Mouse (Mus musculus) hindbrain, embryonic 13.5 days (tissue): ENCODE measurements around the gene Ptpn18. TPM values are rescaled to one million over a fixed set of nuclear protein-coding genes. Genes with fewer than 3 reads are reported as not detected.

Experiments
- ATAC-seq: fragments of 200-750 bp; cut with Nextera tagmentation; 2 replicates; pipeline ENCODE4 v1.8.0; 2017; ENCODE audit warnings: moderate TSS enrichment; ENCODE audit not compliant: low FRiP score
- H3K27ac ChIP-seq: fragments of 300-500 bp; sonication (generic); 2 replicates; pipeline ENCODE4 v1.5.1; 2015; ENCODE audit warnings: inconsistent platforms, mild to moderate bottlenecking, moderate library complexity
- H3K27me3 ChIP-seq: fragments of 300-500 bp; sonication (generic); 2 replicates; pipeline ENCODE4 v1.6.1; 2015; ENCODE audit warnings: mild to moderate bottlenecking, inconsistent platforms
- H3K36me3 ChIP-seq: fragments of 300-500 bp; sonication (generic); 2 replicates; pipeline ENCODE4 v1.6.1; 2015; ENCODE audit warnings: mild to moderate bottlenecking, inconsistent platforms
- H3K4me1 ChIP-seq: fragments of 300-500 bp; sonication (generic); replicated peaks from 2 replicates; pipeline ENCODE4 v1.6.1; 2015; ENCODE audit warnings: inconsistent platforms
- H3K4me2 ChIP-seq: fragments of 300-500 bp; sonication (generic); 2 replicates; pipeline ENCODE4 v1.6.1; 2015; ENCODE audit warnings: inconsistent platforms, mild to moderate bottlenecking, moderate library complexity
- H3K4me3 ChIP-seq: fragments of 300-500 bp; sonication (generic); 2 replicates; pipeline ENCODE4 v1.5.1; 2015; ENCODE audit warnings: mild to moderate bottlenecking, inconsistent platforms
- H3K9ac ChIP-seq: fragments of 300-500 bp; sonication (generic); 2 replicates; pipeline ENCODE4 v1.6.1; 2015; ENCODE audit warnings: mild to moderate bottlenecking, inconsistent platforms
- H3K9me3 ChIP-seq: fragments of 300-500 bp; sonication (generic); 2 replicates; pipeline ENCODE4 v1.6.1; 2016; ENCODE audit warnings: inconsistent platforms
- whole genome bisulfite sequencing: fragments of 180-500 bp; shearing (Covaris S2); methylation state at CpG from one replicate; pipeline ENCODE4 v1.1.7; 2015; 5-methylcytosine and 5-hydroxymethylcytosine counted together
- polyA plus RNA-seq: library from polyadenylated mRNA; unstranded; fragments of >200 nt; fragmentation: Nextera tagmentation; extraction: Ambion mirVana; gene quantifications from 2 replicates; pipeline ENCODE4 v1.2.1, GENCODE M21; 2015

Ptpn18 gene
- polyA plus RNA-seq = 7.4 and 8.2 TPM in 2 replicates

DNA sequence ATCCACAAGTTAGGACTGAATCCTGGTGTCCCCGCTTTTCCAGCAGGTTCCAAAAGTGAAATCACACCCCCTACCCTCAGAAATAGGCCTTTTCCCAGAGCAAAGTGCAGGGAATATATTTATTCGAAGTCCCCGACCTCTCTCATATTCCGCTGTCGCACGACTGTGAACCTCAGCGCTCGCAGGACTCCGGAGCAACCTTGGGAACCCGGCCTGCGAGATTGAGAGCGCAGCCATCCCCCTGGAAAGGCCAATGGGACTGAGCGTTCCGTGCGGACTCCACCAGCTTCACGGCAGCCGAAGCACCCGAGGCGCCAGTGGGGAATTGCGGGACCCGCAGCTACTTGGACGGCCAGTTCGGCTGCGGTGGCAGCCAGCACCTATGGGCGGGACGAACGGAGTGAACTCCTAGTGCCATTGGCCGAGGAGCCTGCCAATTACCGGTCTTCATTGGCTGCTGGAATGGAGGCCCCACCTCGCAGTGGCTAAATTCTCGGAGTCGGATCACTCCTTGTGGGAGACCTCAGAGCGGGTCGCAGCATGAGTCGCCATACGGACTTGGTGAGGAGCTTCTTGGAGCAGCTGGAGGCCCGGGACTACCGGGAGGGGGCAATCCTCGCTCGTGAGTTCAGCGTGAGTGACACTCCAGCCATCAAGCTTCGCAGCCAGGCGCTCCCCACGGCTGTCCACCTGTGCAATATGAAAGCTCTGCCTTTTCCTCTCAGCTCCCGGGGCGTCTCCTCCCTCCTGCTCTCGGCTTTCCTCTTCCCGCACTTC lies at the start of gene Ptpn18:
Gene Ptpn18 (plus strand): TSS at position 479 of the 777 bp plus-strand sequence.
- no peak within 1 kb of the TSS for H3K27ac ChIP-seq
- no peaks in the 10 kb centered on the region for H3K36me3 ChIP-seq
- H3K9me3 ChIP-seq = no peaks in the 10 kb centered on the region
- peak within 1 kb of the TSS; percentile 92 for H3K4me2 ChIP-seq
- H3K9ac ChIP-seq = peak within 1 kb of the TSS; percentile 69
- H3K4me1 ChIP-seq = peaks cover 11% of the 10 kb centered on the region
- peak; percentile 94 for ATAC-seq
- under 1% methylated on average over 48 of the region's 48 CpGs for WGBS
- H3K27me3 ChIP-seq = peaks cover 57% of the 10 kb centered on the region
- H3K4me3 ChIP-seq = peak within 1 kb of the TSS; percentile 51

DNA sequence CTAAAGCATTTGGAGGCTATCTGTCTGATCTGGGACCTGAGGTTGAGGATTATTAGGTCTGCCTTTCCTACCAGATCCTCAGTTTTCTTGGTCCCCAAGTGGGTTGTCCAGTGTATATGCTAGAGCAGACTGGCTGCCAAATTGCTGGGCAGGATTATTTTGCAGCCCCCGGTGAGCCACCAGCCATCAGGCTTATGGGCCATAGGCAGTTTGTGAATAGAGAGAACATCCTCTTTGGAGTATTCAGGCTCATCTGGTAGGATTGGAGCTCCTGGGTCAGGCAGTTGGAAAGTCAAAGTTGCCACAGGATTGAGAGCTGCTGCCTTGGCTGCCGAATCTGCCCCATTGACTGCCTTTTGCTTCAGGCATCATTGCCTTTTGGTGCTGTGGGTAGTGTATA lies 31.1 kb upstream of the Ptpn18 start:
- Histone ChIP-seq H3K4me3 (no peak overlapping the region), H3K4me2 (no peak overlapping the region), H3K36me3 (peaks cover 22% of the 10 kb centered on the region), H3K9me3 (peaks cover 29% of the 10 kb centered on the region), H3K27ac (no peak overlapping the region), H3K9ac (no peak overlapping the region), H3K4me1 (peaks cover 13% of the 10 kb centered on the region), H3K27me3 (no peaks in the 10 kb centered on the region)
- WGBS = 94% methylated on average over 2 of the region's 2 CpGs
- ATAC-seq = no peak

DNA sequence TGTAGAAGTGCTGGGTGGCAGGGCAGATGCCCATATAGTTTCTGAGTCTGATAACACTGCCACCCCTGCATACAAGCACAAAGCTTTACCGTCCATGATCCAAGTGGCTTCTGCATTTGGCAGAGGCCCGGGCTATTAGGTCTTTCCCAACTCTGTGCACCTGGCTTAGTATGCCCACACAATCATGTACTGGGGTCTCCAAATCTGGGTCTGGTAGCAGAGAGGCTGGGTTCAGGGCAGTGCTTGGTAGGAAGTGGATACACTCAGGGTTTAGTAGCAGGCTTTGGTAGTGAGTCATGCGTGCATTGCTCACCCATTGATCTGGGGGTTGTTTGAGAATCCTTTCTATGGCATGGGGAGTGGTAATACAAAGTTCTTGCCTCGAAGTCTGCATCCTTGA lies 30.3 kb upstream of the Ptpn18 start:
- Histone ChIP-seq H3K27me3 (no peaks in the 10 kb centered on the region), H3K4me2 (no peak overlapping the region), H3K9me3 (peaks cover 29% of the 10 kb centered on the region), H3K4me1 (peaks cover 21% of the 10 kb centered on the region), H3K27ac (no peak overlapping the region), H3K4me3 (no peak overlapping the region), H3K36me3 (peaks cover 22% of the 10 kb centered on the region), H3K9ac (no peak overlapping the region)
- 94% methylated on average over 4 of the region's 4 CpGs for WGBS
- ATAC-seq = no peak

DNA sequence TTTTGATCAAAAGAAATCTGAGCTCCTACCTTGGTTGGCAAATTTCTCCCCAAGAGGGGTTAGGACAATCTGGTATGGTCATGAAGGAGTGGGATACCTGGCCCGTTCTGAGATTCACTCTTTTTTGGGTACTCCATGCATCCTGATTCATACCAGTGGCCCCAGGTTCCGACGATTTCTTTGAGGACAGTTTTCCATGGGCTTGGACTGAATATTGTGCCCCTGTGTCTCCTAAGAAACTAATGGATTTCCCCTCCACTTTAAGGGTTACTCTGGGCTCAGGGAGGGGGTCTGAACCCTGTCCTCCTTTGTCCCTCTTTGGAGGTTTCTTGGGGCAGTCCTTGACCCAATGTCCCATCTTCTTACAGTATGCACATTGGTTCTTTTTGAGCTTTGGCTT lies 28.6 kb upstream of the Ptpn18 start:
- no peak for ATAC-seq
- Histone ChIP-seq H3K36me3 (peaks cover 22% of the 10 kb centered on the region), H3K27ac (no peak overlapping the region), H3K9ac (no peak overlapping the region), H3K4me1 (peaks cover 22% of the 10 kb centered on the region), H3K4me3 (no peak overlapping the region), H3K9me3 (peaks cover 29% of the 10 kb centered on the region), H3K27me3 (no peaks in the 10 kb centered on the region), H3K4me2 (no peak overlapping the region)
- 96% methylated on average over 3 of the region's 3 CpGs for WGBS

DNA sequence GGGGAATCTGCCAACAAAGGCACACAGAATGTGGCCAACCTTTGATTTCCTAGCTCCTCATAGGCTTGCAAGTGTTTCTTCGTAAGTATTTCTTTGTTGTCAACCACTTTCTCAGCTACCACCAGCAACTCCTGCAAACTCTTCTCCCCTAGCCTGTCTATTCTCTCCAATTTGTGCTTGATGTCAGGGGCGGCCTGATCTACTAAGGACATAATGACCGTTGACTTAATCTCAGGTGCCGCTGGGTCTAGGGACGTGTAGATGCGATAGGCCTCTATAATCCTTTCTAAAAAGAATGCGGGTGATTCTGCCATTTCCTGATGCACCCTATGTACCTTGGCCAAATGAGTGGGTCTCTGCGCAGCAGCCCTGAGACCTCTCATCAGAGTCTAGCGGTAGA lies 28.1 kb upstream of the Ptpn18 start:
- ATAC-seq = no peak
- H3K4me2 ChIP-seq = no peak overlapping the region
- H3K4me3 ChIP-seq = no peak overlapping the region
- H3K36me3 ChIP-seq = peaks cover 22% of the 10 kb centered on the region
- 97% methylated on average over 9 of the region's 9 CpGs for WGBS
- H3K9me3 ChIP-seq = peaks cover 29% of the 10 kb centered on the region
- H3K4me1 ChIP-seq = peaks cover 22% of the 10 kb centered on the region
- H3K27me3 ChIP-seq = no peaks in the 10 kb centered on the region
- no peak overlapping the region for H3K27ac ChIP-seq
- H3K9ac ChIP-seq = no peak overlapping the region

DNA sequence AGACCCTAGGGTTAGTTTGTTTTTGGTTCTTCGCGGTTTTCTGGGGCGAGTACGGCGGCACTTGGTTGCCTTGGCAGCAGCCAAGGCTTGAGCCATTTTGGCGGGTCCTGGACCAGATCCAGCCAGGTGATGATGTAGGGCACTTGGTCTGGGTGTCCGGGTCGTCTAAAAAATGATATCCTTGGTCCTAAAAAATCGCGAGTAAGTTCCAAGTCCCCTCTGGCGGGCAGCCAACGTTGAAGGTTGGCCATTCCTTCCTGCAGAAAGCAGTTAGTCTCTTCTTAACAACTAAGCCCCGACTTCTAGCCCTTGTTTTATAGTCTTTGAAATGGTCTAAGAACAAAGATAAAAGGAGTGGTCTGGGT lies 27.2 kb upstream of the Ptpn18 start:
- Histone ChIP-seq H3K4me1 (peaks cover 22% of the 10 kb centered on the region), H3K27ac (peak overlapping the region; percentile 81; the same call in 1 of the 2 replicates), H3K36me3 (peaks cover 27% of the 10 kb centered on the region), H3K9ac (peak overlapping the region; percentile 75), H3K4me2 (peak overlapping the region; percentile 67), H3K4me3 (peak overlapping the region; percentile 52), H3K27me3 (no peaks in the 10 kb centered on the region), H3K9me3 (peaks cover 27% of the 10 kb centered on the region)
- no peak for ATAC-seq
- WGBS = 25% methylated on average over 13 of the region's 13 CpGs

DNA sequence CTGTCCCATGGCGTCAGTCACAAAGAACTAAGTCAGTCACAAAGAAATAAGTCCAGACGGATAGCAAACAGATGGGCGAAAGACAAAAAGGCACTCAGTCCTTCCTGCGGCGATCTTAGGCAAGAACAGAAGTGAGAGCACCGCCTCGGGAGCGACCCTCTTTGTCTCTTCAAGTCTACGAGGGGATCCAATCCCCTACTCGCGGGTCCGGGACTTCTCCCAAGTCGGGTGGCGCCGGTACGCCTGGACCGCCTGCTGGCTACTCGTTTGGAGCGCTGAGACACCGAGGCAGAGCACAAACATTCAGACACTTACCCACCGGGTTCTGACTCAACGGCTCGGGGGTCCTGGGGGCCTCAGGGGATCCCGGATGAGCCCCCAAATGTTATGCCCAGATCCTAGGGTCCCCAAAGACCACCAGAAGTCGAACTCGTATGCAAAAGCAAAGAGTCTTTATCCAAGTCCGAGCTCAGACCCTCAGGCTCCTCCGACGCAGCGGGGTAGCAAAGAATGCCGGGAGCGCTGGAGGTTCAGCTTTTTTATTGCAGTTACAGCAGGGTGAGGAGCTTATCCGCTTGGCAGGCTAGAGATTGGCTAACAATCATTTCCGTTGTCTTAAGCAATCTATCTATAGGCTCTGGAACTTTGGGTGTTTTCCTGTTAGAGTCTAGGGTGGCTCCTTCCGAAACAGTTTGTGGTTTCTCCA lies 26.6 kb upstream of the Ptpn18 start:
- 4% methylated on average over 35 of the region's 35 CpGs for WGBS
- Histone ChIP-seq H3K9me3 (peaks cover 25% of the 10 kb centered on the region), H3K9ac (peak overlapping the region; percentile 75), H3K4me2 (peak overlapping the region; percentile 67), H3K4me1 (peaks cover 22% of the 10 kb centered on the region), H3K4me3 (peak overlapping the region; percentile 52), H3K27ac (peak overlapping the region; percentile 81), H3K27me3 (no peaks in the 10 kb centered on the region), H3K36me3 (peaks cover 27% of the 10 kb centered on the region)
- ATAC-seq = peak; percentile 26; the same call in 1 of the 2 replicates

DNA sequence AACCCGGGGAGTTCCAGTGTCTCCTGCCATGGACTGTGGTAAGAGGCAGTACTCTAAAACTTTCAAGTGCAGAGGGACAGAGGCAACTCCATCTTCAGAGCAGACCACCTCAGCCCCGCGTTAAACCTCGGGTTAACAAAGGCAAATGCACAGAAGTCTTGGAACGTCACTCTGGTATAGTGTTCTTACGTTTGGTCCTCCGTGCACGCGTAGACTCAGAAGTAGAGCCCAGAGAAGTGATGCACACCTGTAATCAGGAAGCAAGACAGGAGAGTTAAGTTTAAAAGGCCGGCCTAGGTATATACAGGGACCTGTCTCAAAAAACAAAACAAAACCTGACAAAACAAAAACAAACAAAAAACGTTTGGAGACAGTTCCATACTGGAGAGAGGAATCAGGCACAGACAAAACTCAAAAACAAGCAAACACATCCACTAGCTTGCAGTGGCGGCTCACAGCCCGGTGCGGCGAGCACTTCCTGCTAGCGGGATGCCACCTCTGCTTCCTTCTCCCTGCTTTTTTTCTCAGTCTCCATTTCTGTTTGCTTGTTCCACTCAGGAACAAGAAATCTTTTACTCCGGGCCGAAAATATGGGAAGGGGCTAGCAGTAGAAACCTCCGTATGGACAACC lies 25.6 kb upstream of the Ptpn18 start:
- H3K9ac ChIP-seq = peak overlapping the region; percentile 78
- H3K27me3 ChIP-seq = no peaks in the 10 kb centered on the region
- H3K27ac ChIP-seq = peak overlapping the region; percentile 75
- peaks cover 25% of the 10 kb centered on the region for H3K9me3 ChIP-seq
- H3K36me3 ChIP-seq = peaks cover 26% of the 10 kb centered on the region
- 6% methylated on average over 19 of the region's 19 CpGs for WGBS
- H3K4me2 ChIP-seq = peak overlapping the region; percentile 67
- peaks cover 29% of the 10 kb centered on the region for H3K4me1 ChIP-seq
- ATAC-seq = no peak
- peak overlapping the region; percentile 63 for H3K4me3 ChIP-seq

DNA sequence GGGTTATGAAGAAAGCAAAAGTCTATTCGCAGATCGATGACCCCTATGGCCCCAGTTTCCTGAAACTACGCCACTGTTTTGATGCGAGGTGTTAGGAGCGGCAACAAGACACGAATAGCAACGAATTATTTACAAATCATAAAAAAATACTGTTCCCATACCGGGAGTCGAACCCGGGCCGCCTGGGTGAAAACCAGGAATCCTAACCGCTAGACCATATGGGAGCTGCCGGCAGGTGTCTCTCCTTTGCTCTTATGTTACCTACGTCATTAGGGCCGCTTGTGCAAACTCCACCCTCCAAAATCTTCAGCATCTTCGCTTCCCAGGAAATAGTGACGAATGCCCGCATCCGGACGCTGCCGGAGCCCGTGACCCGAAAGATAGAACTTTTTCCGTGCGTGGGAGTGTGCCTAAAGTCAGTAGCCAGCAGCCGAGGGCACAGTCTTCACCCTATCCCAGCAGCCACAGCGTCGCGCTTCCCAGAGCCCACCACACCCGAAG lies 24.9 kb upstream of the Ptpn18 start:
- under 1% methylated on average over 30 of the region's 30 CpGs for WGBS
- H3K9me3 ChIP-seq = peaks cover 21% of the 10 kb centered on the region
- peak overlapping the region; percentile 67 for H3K4me2 ChIP-seq
- H3K36me3 ChIP-seq = peaks cover 24% of the 10 kb centered on the region
- peaks cover 29% of the 10 kb centered on the region for H3K4me1 ChIP-seq
- no peaks in the 10 kb centered on the region for H3K27me3 ChIP-seq
- peak; percentile 11; the same call in 1 of the 2 replicates for ATAC-seq
- H3K9ac ChIP-seq = peak overlapping the region; percentile 78
- H3K27ac ChIP-seq = peak overlapping the region; percentile 93
- peak overlapping the region; percentile 63 for H3K4me3 ChIP-seq

DNA sequence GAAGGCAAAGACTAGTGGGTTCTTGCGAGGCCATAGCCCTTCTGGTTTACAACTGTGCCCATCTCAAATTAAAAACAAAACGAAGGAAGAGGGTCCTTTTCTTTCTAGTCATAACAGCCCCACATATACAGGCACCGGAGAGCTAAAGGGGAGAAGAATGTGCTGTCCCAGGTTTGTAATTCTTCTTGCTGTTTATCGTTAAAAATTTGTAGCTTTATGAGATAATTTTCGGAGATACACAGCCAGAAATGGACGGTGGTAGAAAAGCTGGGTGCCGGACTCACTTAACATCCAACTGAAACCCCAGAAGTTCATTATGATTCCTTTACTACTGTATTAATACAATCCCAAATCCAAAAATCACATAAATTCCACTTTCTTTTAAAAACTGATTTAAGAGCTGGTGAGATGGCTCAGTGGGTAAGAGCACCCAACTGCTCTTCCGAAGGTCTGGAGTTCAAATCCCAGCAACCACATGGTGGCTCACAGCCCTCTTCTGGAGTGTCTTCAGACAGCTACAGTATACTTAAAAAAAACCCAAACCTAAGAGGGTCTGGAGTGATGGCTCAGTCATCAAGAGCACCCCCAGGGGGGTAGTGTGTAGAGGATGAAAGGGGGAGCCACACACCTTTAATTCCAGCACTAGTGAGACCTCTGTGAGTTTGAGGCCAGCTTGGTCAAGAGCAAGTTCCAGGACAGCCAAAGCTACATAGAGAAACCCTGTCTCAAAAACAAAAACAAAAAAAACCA lies 24.0 kb upstream of the Ptpn18 start:
- peaks cover 13% of the 10 kb centered on the region for H3K9me3 ChIP-seq
- WGBS = 36% methylated on average over 8 of the region's 8 CpGs

DNA sequence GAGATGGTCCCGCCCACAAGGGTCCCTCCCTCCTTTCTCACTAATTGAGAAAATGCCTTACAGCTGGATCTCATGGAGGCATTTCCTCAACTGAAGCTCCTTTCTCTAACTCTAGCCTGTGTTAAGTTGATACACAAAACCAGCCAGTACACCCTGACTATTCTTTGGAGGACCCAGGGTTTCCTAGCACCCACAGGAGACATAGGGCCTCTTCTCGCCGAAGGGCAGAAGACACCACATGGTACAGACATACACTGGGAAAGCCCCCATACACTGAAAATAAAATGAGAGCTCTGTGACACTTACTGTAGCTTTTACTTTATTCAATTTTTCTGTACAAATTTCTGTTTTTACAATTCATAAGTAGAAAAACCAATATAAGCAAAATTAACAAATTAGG lies 23.2 kb upstream of the Ptpn18 start:
- Histone ChIP-seq H3K9ac (no peak overlapping the region), H3K36me3 (peaks cover 7% of the 10 kb centered on the region), H3K9me3 (0 out of 2 replicates have a peak, but pooled peaks cover 6% of the 10 kb centered on the region), H3K4me3 (no peak overlapping the region), H3K27ac (no peak overlapping the region), H3K4me2 (no peak overlapping the region), H3K27me3 (no peaks in the 10 kb centered on the region), H3K4me1 (peaks cover 38% of the 10 kb centered on the region)
- ATAC-seq = no peak
- WGBS = 87% methylated on average over 3 of the region's 3 CpGs

More for the DNA sequence above, 24.0 kb upstream of the Ptpn18 start:
- peaks cover 33% of the 10 kb centered on the region for H3K4me1 ChIP-seq
- H3K36me3 ChIP-seq = peaks cover 15% of the 10 kb centered on the region
- peak overlapping the region; percentile 63 for H3K4me3 ChIP-seq
- no peaks in the 10 kb centered on the region for H3K27me3 ChIP-seq
- peak overlapping the region; percentile 67 for H3K4me2 ChIP-seq
- H3K9ac ChIP-seq = peak overlapping the region; percentile 78
- peak overlapping the region; percentile 93 for H3K27ac ChIP-seq
- no peak for ATAC-seq
